Mouse (Mus musculus) kidney, adult 9 months (tissue): ENCODE data around the gene Slfn2.
"Not testable (repeated sequence)": the region's sequence is repeated elsewhere in the genome, so short reads cannot be mapped to it uniquely, and the experiment has no call there.

Experiments
- DNase-seq: peaks from one replicate; pipeline ENCODE4 v3.0.0; 2022

The Slfn2 gene

DNA sequence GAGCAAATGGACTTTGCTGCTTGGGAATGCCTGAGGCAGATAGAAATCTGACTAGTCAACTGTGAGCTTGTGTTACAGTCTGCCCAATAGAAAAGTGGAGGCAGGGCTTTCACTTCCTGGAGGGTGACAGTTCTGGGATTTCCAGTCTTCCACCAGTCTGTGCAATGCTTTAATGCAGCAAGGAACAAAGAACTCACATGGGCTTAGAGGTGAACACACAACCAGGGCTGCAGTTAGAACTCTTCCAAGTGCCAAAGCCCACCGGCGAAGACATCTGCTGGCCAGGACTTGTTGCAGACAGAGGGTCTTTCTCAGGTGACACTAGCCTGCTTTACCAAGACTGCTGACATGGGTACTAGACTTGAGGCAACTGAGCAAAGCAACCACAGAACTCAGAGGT, at the start of gene Slfn2:
Gene Slfn2, plus strand, starts transcription at position 167 of the 400 bp plus-strand sequence.
- DNase-seq = peak; percentile 39

DNA sequence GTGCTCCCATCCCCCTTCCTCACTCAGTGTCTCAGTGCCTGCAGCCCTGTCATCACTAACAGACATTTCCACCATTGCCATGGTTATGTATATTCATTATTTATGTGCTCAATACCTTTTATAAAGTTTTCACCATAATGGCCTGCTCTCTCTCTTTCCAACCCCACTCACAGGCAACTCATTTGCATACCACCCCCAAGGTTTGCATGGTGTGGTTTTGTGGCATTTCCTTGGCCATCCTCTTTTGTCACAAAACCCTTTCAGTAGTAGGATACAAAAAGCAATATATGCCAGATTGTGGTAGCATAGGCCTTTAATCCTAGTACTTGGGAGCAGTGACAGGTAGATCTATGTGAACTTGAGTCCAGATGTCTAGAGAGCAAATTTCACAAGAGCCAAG, 48.8 kb upstream of the Slfn2 start:
- no peak for DNase-seq

DNA sequence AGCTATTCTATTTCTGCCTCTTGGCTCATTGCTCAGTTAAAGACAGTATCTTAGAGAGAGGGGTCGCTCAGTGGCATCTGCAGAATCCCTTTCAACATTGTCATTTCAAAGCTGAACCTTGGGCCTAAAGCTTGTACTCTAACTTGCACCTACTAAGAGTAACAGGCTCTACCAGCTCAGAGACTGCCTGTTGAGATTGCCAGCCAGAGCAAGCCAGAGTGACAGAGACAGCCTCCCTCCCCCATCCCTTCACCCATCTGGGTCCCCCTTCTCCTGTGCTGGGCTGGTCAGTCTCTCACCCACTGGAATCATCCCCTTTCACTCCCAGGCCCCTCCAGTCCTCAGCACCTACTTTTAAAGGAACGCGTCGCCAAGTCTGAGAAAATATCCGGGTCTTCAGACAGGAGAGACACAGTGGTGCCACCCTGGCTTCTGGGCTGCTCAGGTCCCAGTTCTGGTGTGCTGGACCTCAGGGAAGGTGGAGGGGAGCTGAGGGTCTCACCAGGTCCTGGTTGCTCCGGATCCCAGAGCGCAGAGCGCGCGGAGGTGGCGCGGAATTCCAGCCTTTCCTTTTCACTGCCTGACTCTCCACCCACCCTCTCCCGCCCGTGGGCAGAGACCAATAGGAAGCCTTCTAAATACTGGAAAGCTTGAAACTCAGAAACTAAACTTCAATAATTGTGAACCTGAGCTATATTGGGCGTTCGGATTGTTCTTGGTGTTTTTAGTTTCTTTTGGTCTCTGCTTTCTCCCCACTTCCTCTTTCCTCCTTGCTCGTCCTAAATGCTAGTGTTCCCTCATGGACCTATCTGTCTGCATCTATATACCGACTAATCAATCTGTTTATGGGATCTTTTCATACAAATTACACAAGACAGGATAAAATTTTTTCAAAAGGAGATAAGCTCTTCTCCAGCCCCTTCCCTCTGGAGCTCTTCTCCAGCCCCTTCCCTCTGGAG, 45.1 kb upstream of the Slfn2 start:
- not testable (repeated sequence) for DNase-seq

DNA sequence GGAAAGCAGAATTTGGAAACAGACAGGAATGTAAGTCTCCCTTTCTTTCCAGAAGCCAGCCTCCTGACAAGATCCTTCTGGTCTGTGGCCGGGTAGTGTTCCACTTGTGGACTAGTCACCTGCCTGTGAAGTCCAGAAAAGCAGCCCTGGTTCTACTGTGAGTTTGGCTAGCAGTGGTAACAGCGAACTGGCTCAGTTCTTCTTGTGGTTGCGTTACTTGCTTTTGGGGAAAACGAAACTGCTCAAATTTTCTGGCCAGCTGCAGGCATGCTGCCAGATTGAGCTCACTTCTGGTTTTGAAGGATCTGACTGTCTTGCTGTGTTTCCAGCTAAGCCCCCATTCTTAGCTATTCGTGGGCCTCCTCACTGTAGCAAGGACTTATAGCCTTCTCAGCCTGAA, 44.3 kb upstream of the Slfn2 start, which contains the start of gene Slfn8:
Gene Slfn8, minus strand, starts transcription at position 190 of the 400 bp plus-strand sequence.
- DNase-seq = peak; percentile 15

DNA sequence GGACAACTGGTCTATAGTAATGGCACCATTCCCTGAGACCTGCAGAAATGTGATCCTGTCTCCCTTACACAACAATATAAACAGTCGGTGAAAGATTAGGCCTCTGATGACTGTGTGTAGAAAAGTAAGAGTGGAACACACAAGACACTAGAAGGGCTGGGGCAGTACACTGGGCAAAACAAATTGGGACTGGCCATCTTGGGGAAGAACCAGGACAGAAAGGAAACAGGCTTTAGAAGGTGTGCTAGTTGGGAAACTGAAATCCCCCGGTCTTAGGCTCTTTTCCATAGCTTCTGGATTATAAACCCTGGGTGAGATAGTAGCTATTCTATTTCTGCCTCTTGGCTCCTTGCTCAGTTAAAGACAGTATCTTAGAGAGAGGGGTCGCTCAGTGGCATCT, 26.2 kb upstream of the Slfn2 start:
- DNase-seq = not testable (repeated sequence)

DNA sequence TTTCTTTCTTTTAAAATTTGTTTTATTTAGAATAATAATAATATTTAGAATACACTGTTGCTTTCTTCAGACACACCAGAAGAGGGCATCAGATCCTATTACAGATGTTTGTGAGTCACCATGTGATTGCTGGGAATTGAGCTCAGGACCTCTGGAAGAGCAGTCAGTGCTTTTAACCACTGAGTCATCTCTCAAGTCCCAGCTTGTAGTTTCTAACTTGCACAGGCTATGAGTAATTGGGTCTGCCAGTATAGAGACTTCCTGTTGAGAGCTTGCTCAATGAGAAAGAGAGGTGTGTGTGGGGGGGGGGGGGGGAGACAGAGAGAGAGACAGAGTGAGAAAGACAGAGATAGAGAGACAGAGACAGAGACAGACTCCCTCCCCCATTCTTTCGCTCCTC, 25.8 kb upstream of the Slfn2 start:
- DNase-seq = no peak

DNA sequence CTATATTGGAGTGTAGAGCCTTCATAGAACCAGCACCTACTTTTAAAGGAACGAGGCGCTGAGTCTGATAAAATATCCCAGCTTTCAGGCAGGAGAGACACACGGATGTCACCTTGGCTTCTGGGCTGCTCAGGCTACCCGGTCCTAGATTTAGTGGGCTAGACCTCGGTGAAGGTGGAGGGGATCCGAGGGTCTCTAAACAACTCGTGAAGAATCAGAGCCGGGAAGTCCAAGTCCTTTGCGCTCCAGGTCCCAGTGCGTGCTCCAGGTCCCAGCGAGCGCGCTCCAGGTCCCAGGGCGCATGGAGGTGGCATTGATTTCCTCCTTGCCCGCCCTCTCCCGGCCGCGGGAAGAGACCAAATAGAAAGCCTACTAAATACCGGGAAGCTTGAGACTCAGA, 25.1 kb upstream of the Slfn2 start:
- DNase-seq = no peak

DNA sequence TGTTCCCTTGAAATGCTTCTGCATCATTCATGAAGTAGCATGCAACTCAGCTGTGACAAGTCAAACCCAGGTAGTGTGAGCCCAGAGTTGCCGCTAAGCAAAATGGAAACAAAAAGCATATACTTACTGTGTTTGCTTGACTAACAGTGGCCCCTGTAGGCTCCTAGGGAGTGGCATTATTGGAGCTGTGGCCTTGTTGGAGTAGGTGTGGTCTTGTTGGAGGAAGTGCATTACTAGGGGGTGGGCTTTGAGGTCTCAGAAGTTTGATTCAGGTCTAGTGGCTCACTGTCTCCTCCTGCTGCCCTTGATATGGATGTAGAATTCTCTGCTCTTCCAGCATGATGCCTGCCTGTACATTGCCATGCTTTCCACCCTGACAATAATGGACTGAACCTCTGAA, 24.6 kb upstream of the Slfn2 start:
- no peak for DNase-seq

DNA sequence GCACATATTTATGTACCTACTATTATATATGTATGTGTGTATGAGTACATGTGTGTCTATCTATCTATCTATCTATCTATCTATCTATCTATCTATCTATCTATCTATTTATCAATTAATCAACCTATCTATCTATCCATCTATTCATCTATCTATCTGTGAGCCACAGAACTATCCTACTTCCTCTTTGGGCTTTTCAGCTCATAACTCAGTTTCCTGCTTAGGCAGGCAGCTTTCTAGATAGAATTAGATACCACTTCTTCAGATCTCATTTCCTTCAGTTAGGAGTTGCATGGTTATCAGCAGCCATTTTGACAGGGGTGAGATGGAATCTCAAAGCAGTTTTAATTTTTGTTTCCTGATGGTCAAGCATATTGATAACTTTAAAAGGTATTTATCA, 23.9 kb upstream of the Slfn2 start:
- no peak for DNase-seq

DNA sequence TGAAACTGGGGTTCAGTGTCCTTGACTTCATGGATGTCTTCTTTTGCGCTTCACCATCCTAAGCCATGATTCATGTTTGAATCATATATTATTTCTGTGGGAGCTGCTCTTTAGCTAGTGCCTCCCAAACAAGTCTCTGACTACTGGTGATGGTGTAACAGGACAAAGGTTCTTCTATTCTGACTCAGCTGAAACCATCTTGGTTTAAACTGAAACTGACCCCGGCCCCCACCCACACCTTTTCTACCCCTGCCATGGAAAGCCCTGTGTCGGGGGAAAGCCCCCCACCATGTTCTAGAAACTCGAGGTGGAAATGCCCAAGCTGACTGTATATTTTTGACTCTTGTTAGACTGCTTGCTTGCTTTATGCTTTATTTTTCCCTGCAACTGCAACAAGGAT, 21.0 kb upstream of the Slfn2 start:
- DNase-seq = no peak

DNA sequence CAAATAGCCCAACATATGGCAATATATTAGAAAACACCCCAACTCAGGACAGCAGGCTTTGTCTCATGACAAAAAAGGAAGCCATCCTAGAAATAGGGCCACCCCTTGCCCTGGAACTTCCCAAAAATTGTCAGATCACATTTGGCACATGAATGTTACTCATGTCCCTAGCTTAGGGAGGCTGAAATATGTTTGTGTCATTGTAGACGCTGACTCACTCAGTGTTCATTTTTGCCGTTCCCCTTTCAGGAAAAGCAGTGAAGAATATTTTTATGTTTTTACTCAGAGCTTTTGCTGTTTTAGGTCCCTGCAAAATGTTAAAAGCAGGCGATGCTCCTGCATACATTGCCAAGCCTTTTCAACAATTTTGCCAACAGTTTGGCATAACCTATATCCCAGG, 19.3 kb upstream of the Slfn2 start:
- no peak for DNase-seq

DNA sequence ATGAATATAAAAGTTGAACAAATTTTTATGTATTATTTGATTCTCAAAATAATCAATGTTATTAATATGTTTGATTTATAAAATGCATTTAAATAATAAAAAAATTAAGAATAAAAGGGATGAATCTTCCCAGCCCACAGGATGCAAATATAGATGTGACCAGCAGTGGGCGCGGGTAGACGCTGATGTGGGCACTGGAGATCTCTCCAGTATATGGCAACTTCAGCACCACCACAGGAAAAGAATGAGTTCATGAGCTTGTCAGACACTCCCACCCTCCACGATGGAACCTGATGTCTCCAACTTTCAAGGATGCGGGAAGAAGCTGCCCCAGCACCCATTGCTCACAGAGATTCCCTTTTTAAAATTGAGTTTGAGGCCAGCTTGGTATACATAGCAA, 7.0 kb upstream of the Slfn2 start:
- DNase-seq = peak; percentile 55

DNA sequence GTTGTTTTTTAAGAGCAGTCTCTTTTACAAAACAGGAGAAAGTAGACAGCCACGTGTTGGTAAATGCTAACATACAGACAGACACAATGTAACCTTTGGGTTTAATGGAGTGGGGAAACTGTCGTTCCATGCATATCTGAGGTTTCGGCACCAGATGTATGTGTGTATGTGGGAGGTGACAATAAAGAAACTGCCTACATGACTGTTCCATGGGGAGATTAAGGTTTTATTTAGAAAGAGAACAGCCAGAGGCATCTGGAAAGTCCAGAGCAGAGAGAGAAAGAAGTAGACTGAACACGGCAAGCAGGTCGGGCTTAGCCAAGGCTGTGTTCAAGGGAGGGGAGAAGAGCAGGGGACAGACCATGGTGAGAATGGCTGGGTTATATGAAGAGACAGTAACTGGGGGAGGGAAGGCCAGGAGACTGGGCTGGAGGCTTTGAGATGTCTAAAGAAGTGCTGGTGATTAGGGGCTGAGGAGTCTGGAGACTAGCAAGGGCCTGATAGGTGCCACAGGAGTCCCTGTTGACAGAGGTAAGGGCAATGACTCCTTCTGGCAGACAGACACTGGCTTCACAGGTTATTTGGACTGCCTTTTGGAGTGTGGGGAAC, 4.4 kb upstream of the Slfn2 start:
- no peak for DNase-seq

DNA sequence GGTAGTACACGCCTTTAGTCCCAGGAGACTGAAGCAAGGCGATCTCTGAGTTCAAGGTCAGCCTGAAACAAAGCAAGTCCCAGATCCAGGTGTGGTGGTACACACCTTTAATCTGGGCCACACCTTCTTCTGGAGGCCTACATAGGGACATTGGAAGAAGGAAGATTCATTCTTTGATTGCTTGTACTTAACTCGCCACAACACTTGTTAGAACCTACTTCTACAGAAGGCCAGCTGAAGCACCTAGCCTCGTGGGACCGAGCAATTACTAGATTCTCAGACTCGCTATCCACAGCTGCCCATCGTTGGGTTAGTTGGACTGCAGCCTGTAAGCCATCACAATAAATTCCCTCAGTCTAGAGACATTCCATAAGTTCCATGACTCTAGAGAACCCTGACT, 3.1 kb upstream of the Slfn2 start:
- DNase-seq = no peak

DNA sequence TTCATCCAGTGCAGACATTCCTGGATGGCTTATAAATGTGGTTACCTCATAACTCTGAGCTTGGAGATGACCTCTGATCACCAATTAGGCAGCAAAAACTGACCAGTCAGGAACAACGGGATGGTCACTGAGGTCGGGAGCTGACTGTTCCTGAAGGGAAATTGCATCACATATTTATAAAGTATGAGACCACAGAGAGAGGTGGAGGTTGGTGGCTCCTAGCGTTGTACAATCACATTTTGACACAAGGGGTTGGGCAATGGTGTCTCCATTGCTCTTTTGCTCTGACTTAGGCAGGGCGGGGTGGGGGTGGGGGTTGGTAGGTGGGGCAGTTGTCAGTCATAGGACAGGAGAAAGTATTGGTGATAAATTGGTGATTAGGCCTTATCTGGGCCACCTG, 1.8 kb upstream of the Slfn2 start:
- no peak for DNase-seq

DNA sequence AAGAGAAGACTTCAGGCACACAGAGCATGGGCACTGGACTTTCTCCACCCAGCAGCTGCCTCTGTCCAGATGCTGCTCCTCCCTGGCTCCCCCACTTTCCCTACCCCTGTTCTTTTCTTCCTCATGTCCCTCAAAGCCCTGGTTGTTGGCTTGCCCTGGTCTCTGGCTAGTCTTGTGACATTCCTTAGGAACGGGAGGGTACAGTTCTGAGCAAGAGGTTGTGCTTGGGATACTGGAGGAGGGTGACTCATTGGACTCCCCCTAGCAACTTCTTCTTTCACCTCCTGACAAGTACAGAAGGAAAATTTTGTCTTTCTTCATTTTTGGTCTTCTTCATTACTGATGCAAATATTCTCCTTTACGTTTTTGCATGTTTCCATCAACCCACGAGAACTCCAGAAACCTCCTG, 967 bp upstream of the Slfn2 start:
- no peak for DNase-seq

DNA sequence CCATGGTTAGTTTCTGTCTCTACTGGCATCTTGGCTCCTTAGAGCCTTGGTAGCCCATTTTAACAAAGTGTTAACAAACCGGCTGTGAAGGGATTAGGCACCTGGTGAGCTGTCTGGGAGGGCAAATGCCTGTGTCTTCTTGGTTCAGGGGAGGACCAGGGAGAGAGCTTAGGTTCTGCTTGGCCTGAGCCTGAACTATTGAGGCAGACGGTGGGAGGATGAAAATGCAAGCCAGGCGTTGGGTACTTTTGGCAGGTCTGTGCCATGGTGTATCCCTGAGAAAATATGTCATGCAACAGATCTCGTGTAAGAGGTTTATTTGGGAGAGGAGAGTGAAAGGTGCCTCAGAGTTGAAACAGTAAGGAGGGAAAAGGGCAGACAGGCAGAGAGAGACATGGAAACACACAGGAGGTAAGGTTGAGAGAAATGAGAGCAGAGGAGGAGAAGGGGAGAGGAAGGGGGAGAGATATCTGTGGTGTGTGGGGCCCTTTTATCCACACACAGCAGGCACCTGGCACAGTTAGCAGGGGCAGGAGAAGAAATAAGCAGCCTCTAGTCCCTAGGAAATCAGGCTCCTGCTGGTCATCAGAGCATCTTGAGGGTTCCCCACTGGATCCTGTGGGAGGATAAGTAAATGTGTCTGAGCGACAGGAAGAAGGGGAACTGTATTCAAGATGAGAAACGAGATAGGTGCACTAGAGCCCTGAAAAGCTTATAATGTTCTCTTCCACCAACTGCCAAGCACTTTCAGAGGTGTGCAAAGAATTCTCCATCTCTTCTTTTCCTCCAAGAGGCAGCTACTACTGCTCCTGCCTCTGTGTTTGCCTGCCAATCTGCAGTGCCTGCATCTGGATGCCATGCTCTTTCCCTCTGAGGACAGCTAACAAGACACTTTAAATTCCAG, 781 bp downstream of the Slfn2 start:
- no peak for DNase-seq

DNA sequence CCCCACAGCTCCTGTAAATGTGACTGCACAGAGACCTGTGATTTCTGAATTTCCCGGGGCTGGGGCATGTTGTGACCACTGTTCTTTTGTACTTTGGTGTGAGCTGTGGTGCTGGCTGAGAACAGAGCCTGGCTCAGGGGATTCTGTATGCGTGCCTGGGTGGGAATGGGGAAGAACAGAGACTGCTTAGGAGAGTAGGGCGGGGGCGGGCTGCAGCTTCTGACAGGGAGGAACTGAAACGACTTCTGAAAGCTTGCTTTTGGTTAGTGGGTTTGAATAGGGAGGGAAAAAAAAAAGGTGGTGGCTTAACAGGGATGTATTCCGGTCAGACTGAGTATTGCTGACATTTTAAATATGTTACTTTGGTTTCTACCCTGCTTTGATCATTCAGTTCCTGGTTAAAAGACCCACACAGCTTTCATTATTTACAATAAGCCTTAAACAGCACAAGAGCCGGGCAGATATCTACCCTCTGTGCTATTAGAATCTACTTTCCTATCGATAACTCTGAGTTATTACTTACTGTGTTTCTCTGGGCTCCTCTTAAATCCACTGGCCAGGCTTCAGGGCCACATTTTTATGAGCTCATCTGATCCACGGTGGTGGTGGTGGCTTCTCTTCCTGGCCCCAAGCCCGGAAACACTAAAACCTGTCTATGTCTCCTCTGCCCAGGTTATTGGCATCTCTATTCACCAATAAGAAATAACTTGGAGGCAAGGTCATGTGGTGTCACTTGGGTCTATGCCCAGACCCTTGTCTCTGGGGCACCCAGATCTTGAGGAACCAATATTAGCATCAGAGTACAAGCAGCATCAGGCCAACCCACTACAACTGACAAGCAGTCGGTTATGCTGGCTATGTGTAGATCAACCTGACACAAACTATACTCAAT, 2.0 kb downstream of the Slfn2 start:
- DNase-seq = peak; percentile 50

DNA sequence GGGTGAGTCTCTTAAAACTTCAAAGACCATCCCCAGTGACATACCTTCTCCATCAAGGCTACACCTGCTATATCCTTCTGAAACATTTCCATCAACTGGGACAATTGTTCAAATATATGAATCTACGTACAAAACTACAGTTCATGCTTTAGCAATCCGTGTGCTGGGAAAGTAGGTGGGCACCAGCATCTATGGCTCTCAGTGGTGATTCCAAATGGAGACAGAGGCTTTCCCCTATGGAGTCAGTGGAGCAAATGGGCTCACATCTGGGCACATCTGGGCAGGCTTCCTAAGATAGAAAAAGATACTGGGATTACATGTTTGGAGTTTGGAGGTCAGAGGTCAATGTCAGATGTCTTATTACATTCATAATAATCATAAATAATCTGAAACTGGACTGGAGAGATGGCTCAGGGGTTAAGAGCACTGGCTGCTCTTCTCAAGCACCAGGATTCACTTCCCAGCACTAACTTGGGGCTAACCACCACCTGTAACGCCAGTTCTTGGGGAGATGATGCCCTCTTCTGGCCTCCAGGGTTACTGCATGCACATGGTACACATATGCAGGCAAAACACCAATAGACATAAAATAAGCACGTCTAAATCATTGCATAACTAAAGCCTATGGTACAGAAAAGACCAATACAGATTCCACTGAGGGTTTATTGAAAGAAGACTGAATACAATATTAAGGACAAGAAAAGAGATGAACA, 3.2 kb downstream of the Slfn2 start:
- no peak for DNase-seq

DNA sequence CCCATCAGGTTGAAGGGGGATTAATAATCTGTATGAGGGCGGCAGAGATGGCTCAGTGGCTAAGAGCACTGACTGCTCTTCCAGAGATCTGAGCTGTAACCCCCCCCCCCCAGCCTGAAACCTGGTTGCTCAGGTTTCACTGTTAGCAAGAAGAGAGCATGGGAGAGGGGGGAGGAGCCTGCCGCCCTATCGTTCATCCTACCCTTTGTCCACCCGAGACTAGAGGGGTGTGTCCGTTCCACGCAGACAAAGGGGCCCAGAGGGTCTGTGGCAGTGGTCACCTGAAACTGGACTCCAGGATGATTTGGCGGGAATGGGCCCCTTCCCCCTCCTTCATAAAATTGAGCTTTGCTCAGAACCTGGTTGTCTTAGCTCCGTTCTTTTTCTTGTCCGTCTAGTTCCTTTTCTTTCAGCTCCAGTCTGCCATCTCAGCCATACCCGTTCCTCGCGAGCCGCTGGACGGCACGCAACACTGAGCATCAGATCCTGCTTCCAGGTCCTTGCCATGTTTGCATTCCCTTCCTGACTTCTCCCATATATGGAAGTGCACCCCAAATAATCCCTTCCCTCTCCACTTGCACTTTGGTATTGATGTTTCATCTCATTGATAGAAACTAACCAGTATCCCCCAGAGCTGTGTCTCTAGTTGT, 5.5 kb downstream of the Slfn2 start:
- DNase-seq = no peak
